Mouse (Mus musculus) gastrocnemius, adult 8-10 months (tissue): ENCODE results near the gene Fam69b. TPM values are rescaled to one million over a fixed set of nuclear protein-coding genes. Genes with fewer than 3 reads are reported as not detected.

Experiments
- DNase-seq, 2 experiments: peaks; one replicate each; pipeline ENCODE4 v3.0.0; 2022; ENCODE audit warnings: low spot score in 2 of 2
- total RNA-seq, 4 experiments: library from RNA; stranded (reverse); gene quantifications; 2 replicates each; pipeline ENCODE4 v1.2.4; 2022

The Fam69b gene
- total RNA-seq, 4 experiments from 2014 or later: 1.3 to 2.1 (median 1.6) TPM

DNA sequence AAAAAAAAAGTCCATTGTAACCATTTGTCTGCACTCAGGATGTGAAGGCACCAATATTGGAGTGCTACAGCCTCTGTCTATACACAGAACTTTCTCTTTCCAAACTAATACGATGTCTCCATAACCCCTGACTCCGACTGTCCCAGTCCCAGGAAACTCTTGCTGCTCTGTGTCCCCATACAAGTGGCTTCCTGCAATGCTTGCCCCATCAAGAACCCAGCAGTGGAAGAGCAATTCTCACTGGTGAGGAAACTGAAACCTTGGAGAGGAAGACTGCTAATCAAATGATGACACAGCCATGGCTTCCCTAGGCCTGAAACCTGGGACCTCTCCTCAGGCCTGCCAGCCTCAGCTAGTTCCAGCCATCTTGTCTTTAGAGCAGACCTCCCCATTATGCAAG, 30.4 kb upstream of the Fam69b start:
- no peak for DNase-seq

DNA sequence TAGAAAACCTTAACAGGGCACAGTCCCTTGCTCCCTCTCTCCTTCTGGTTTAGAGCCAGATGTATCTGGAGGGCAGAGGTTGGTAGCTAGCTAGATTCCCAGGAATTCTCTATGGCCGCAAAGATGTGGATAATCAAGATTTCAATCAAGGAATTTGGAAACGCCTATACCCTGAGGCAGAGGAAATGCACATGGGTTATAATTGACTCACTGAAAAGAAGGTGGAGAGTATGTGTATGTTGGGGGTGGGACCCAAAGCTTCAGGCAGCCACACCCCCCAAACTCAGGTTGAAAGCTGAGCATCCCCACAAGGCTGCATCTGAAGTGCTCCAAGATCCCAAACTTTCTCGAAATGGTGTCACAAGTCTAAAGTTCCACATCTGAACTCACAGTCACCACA, 29.8 kb upstream of the Fam69b start:
- no peak for DNase-seq

DNA sequence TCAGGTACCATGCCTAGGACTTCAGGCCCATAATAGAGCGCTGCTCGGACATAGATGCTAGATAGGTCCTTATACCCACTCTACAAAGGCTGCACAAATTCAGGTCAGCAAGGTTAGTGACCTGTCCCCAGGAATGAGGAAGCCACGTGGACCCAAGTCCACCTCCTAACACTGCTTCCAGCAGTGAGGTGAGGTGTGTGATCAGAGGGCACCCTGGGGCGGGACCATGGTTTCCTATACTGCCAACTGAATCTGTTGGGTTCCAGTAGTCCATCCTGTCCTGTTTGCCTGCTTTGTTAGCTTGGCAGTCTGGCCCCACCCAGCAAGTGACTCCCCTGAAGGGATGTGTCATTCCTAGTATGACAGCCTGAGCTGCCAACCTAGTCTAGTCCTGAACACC, 28.3 kb upstream of the Fam69b start:
- no peak for DNase-seq

DNA sequence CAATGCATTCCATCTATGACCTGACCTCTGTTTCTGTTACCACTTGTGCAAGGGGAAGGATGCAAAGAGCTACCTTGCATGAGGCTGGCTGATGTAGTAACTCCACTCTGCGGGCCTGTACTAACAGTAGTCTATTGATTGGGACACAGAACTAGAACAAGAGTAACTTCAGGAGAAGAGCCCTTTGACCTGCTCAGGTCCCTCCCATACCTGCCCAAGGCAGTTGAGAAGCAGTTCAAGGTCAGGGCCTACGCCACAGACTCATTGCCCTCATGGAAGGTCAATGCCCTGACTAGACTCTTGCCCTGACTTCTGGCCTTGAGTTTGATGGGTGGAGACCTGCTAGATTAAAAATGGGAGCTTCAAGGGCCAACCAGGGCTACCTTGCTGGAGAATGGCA, 27.6 kb upstream of the Fam69b start:
- no peak for DNase-seq

DNA sequence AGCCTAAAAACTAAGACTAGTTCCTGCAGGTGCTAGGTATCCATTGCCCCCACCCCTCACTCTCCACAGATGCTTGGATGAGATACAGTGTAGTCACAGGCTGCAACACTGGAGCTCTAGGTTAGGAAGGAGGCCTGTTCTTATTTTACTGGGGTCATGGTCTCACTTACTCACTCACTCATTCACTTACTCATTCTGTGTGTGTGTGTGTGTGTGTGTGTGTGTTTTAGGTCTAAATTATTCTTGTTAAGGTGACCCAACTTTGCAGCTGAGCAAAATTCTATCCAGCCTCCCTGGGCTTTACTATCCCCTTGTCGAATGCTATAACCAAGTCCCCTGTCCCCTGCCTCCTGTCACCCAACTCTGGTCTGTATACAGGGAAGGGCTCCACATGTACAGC, 26.7 kb upstream of the Fam69b start:
- no peak for DNase-seq

DNA sequence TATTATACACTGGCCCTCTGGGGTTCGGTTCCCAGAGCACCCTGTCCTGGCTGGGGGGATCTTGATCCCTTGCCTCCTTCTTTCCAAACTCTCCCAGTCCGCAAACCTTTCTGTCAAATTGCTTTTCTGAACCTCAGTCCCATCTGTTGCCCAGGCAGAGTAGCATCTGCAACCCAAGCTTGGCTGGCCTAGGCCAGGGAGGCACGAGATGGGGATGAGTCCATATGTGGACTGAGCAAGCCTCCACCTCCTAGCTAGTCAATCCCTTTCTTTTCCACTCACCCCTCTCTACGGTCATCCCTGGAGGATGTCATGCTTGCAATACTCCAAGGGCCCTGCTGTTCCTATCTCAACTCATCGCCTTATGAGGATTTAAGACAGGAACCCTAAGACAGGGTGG, 25.6 kb upstream of the Fam69b start:
- DNase-seq: no peak

DNA sequence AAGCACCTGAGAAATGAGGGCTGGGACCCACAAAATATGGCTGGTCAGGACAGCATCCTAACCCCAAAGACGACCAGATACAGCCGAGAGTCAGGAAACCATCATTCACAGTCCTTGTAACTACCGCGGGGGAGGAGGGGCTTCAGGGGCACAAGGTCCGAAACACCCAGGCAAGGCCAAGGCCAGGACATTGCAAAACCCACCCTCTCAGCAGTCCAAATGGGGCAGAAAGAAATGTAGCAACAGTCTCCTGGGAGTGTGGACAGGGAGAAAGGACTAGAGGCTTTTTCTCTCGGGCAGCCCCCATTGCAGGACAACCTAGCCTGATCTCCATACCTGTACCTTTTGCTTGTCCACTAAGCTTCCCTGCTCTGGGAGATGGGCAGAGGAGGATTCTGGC, 25.1 kb upstream of the Fam69b start:
- no peak for DNase-seq

DNA sequence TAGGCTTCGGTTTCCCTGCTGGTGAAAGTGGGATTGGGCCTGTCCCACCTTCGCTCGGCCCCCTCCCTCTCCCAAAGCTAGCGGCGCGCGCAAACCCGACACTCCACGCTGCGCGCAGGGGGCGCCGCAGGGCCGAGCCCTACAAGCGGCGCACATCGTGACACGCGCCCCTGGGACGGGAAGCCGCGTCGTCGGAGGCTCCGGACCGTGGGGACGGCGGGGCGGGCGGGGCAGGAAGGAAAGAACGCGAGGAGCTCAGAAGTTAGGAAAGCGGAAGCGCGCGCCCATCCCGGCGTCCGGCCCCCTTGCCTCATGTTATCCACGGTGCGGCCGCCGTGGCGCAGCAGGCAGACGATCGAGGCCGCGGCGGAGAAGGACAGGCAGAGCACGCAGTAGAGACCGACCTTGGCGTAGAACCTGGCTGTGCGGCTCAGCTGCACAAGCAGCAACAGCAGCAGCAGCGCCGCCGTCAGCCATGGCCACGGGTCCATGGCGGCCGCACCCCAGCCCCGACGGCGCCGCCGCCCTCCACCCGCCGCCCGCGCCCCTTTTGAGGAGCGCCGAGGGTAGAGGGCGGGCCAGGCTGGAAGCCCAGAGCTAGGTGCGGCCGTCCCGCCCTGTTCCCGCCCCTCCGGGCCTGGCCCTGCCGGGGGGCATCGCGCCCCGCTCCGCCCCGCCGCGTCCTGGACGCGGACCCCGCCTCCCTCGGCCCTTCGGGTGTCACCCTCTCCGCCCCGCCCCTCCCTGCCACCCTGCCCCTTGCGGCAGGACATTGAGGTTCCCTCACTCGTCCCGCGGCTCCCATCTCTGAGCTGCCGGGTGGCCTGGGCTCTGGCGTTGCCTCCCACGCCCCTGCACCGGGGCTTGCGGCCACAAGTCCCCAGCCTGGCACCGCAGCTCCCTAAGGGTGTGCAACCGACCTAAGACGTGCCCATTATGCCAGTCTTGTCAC, 24.3 kb upstream of the Fam69b start, which contains the start of gene Agpat2:
Agpat2 (minus strand) TSS at position 698 of the 952 bp plus-strand sequence.
- peak in 1 of 2 experiments; percentile 58 for DNase-seq

DNA sequence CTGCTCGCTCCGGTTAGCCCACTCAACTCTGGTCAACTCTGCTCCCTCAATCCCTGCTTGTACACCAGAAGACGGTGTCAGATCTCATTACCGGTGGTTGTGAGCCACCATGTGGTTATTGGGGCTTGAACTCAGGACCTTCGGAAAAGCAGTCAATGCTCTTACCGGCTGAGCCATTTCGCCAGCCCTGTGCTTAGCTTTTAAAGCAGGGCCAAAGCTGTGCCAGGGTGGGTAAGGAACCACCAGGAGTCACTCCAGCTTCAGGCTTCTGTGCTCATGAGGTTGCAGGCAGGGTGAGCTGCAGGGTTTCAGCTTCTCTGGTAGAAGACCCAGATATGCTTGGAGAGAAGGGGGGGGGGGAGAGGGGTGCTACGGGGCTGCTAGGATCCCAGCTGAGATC, 22.9 kb upstream of the Fam69b start:
- DNase-seq: no peak

DNA sequence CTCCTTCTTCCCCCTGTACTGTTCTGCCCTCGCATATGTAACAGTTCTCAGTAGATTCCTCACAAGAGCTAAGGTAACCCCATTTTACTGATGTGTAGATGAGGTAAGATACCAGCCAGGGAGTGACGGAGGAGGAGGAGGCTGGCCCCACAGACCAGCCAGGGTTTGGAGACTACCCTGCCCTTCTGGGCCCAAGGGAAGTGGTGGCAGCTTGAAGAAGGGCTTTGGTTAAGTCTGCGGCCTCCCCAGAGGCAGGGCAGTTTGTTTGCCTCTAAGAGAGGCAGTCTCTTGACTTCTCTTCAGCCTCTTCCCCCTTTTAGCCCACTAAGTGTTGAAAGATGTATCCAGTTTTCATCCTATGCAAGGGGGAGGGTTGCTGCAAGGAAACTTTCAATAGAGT, 21.7 kb upstream of the Fam69b start:
- DNase-seq: no peak

DNA sequence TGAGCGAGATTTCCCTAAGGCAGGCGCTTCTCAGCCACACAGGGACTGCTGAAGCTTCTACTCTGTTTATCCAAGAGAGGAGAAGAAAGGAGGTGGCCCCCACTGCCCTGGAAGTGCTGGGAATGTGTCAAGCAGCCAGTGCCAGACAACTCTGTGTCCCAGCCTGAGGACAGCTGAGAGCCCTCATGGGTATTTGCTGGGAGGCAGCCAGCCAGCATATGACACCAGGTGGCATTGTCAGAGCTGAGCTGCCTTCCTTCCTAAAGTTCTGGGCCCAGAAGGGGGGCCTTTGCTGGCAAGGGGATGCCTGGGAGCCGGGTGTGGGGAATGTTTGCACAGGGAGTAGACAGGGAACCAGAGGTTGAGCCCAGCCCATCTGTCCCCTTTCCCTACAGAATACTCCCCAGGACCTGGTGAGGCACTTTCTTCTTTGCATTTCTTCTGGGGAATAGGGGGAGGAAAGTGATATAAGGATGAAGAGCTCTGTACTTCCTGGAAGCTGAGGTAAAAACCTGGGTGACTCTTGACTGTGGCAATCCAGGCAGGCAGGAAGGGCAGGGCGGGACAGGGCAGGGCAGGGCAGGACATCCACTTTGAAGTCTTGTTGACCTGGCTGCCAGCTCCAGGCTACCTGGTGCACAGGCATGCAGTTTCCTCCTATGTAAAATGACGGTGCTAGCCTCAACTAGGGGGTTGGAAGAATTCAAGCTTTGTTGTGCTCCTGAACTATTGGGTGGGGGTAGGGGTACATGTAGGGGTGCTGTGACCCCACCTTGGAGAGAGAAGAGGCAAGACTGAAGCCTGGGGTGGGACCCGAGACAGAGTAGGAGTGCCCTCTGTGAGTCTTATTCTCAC, 21.0 kb upstream of the Fam69b start:
- no peak for DNase-seq

DNA sequence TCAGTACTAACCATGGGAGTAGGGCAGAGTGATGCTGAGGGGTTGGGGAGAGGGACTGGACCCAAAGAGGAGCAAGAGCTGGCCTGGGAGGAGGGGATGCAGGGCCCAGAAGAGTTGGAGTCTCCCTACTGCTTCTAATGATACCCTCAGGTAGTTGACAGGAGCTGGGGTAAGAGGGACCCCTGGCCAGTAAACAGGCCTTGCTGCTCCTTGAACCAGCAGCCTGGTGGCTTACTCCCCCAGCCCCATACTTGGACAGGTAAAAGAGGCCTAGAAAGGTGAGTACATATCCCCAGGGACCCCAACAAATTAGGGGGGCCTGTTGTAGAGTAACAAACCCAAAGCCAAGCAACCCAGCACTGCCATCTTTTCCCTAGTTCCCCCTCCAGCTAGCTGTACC, 19.5 kb upstream of the Fam69b start:
- no peak for DNase-seq

DNA sequence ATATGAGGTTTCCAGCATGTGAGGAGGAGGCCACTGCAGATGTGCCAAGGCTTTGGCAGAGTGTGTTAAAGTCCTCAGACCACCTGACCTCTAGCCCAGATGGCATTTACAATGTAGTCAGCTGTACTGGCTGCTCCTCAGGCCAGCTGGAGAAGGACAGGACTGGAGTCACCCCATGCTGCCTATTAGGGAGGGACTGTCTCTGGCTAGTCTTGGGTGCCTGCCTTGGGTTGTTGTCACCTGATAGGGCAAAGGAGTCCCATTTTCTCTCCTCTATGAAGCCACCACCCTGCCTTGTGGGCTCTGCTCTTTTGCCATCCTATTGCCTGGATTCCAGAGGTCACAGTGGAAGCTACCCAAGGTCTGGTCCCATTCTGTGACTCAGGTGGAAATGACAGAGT, 19.0 kb upstream of the Fam69b start:
- DNase-seq: peak in 1 of 2 experiments; percentile 47

DNA sequence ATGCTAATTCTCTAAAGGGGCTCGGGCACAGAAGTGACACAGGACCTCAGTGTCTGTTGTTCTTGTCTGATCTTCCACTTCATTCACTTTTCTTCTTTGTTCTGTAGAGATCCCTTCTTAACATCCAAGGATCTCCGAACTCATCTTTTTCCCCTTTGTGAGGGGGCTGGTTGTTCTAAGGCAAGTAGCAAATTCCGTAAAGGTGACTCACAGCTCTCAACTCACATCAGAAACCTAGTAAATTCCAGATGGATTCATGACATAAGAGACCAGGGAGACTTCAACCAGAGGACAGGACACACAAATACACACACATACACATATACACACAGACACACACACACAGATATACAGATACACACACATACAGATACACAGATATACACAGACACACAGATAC, 17.7 kb upstream of the Fam69b start:
- DNase-seq: no peak

DNA sequence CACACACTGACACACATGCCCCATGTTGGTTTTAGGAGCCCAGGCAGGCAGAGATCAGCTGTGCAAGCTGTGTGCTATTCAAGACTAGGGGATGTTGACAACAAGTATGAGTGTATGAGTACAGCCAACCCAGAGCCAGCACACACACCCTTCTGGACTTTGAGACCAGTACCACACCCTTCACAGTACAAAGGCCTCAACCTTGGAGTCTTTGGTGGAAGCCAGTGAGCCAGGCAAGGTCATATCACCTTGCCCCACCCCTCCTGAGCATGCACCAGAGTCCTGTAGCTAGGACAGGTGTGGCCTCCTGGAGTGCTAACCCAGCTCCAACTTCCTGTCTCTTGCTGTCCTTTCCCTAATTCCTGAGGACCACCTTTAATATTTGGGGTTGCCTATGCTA, 17.2 kb upstream of the Fam69b start:
- no peak for DNase-seq

DNA sequence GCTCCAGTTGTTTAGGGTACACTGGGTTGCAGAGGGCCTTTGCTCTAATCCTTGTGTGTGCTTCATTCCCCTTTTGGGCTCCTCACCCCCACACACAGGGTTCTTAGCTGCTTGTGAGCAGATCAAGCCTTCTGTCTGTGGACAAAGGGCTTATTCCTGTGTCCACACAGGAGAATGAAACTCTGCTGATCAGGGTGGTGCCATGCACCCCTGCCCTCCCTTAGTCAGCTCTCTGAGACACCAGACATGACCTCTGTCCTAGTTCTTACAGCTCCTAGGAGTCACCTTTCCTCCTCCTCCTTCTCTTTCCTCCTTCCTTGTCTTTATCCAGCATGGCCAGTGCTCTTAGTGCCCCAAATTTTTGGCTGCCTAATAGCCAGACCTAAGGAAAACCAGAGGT, 16.4 kb upstream of the Fam69b start:
- no peak for DNase-seq

DNA sequence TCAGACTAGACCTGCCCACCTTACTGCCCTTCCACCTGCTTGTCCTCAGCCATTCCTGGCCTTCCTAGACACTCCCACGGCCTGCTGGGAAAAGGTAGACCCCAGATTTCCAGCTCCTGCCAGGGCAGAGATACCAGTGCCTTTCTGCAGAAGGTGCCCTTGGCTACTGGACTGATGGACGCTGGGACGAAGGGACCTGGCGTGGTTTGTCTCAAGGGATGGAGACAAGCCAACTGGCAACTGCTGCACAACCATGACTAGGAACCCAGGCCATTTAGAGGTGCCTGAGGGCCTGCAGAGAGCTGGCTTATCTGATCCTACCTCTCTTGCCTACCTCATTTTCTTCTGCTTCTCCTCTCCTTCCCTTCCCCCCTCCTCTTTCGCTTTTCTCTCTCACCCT, 13.4 kb upstream of the Fam69b start:
- no peak for DNase-seq

DNA sequence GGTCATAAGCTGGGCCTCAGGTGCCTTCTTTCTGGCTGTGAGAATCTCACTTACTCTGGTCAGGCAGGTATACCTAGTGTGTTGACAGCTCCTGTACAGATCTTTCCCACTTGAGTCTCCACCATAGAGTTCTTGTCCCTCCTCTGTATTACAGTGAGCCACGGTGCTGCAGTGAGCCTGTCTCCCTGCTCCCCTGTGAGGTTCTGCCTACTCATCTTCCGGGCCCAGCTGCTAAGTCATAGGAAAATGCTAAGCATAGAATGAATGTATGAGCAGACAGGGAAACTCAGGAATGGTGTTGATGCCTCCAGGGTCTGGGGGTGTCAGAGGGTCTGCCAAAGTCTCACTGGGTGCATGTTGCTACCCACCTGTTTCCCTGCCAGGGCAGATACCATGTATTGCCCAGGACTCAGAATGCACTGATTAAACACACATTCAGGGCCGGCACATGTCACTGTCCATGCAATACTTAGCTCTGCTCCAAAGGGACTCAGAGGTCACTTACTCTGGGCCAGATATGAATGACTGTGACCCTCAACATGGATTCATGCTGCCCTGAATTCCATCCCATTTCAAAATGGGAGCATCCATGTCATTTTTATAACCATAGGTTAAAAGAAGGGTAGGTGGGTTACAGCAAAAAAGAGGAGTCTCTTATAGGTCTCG, 12.7 kb upstream of the Fam69b start:
- no peak for DNase-seq

DNA sequence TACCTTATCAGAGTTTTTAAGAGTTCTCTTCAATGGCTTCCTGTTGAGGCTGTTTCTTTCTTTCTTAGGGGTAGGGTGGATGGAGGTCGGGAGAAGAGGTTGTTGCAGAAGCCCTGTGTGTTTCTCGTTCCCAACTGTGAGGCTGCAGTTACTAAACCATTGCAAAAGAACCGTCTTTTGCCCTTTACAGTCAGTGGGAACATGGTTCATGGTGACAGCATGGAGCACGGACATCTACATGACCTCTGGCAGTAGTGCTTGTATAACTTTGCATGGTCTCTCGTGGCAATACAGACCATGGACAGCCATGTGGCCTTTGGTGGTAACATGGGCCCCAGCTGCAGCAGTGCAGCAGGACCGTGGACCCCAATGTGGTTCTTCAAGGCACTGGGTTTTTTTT, 10.9 kb upstream of the Fam69b start:
- no peak for DNase-seq

DNA sequence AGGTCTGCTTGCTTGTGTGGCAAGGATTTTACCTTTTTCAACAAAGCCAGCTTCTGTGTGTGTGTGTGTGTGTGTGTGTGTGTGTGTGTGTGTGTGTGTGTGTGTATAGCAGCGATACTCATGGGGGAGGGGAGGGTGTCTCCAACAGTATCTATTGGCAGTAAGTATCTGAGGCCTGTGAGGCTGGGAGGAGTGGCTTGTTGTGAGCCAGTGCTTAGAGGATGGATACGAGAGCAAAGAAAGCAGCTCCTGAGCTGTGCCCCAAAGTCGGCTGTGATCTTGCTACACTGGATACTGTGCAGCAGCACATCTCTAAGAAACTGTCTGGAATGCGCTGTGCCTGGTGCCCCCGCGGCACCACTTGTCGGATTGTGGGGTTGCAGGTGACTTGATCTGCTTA, 10.3 kb upstream of the Fam69b start:
- no peak for DNase-seq

DNA sequence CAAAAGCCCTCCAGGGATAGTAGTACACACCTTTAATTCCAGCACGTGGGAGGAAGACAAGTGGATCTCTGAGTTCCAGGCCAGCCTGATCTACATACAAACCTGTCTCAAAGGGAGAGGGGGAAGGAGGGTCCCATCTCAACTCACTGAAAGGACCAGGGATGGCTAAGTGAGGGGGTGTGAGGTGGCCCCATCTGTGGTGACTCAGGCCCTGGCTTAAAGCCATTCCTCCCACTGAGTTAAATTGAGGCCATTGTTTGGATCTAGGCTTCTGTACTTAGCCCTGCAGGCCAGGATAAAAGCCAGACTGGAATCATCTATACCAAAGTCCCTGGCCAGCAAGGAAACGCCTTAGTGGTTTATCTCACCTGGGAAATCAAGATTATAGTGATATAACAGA, 7.0 kb upstream of the Fam69b start:
- DNase-seq: no peak

DNA sequence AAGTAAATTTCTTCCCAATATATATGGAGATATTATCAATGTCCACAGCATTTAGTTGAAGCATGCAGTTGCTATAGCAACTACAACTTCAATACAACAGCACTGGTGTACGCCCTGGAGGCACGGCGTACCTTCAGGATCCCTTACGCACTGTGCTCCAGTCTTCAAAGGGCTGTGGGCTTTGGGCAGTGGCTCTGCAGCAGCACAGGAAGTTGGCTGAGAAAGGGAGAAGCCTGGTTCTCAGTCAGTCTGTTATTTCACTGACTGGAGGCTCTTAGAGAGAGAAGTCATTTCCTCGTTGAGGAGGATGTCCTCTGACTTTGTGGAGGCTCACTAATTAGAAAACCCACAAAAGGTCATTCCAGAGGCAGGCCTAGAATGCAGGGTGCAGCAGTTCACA, 5.3 kb upstream of the Fam69b start:
- DNase-seq: no peak
